Mouse (Mus musculus): ENCODE results near the gene Mapk13.

DNA sequence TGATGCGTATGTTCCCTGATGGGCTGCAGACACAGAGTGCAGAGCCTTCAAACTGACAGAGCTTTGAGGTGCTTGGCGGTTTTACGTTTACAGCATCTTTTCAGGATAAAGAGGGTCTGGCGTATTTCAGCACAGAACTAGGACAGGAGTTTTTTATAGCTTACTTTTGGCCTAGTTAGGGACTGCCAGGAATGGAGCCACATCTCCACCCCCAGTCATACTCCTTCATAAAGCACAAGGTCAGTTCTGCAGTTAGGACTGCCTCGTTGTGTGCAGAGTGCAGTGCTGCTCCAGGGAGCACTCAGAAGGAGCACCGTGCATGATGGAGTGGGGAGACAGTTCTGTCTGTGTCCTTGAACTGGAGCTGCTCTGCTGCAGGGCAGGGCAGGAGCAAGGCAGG, 23.3 kb upstream of the Mapk13 start:
- TF ChIP-seq GATA1 (IDR thresholded peaks at IDR 0.05; ENCODE audit: borderline replicate concordance, low read length) (no peak), FLI1 (IDR thresholded peaks at IDR 0.05; ENCODE audit: low read length) (no peak)

Measured in megakaryocyte, embryonic 14.5 days (primary cell).